Mouse (Mus musculus) neural tube, embryonic 15.5 days (tissue): ENCODE measurements at regions not wholly inside any gene's neighbourhood (a gene's known extent, or its start where the extent isn't known, plus 50 kb on each side); places are given as distances from the start of the nearest gene placed in this dataset.
A peak's percentile ranks its signal among the peaks of the same experiment; 100 is the strongest.

ENCODE experiments used
- ATAC-seq: fragments of 200-750 bp; cut with Nextera tagmentation; 2 replicates; pipeline ENCODE4 v1.8.0; 2017; ENCODE audit warnings: mild to moderate bottlenecking, moderate TSS enrichment, moderate library complexity; ENCODE audit not compliant: low FRiP score
- H3K27ac ChIP-seq: fragments of 300-500 bp; sonication (generic); replicated peaks from 2 replicates; pipeline ENCODE4 v1.5.1; 2015; ENCODE audit warnings: mild to moderate bottlenecking, inconsistent platforms
- H3K27me3 ChIP-seq: fragments of 300-500 bp; sonication (generic); replicated peaks from 2 replicates; pipeline ENCODE4 v1.6.1; 2015; ENCODE audit warnings: inconsistent platforms
- H3K36me3 ChIP-seq: fragments of 300-500 bp; sonication (generic); 2 replicates; pipeline ENCODE4 v1.6.1; 2015; ENCODE audit warnings: inconsistent platforms
- H3K4me1 ChIP-seq: fragments of 300-500 bp; sonication (generic); 2 replicates; pipeline ENCODE4 v1.6.1; 2015; ENCODE audit warnings: inconsistent platforms
- H3K4me2 ChIP-seq: fragments of 300-500 bp; sonication (generic); 2 replicates; pipeline ENCODE4 v1.6.1; 2015; ENCODE audit warnings: inconsistent platforms, mild to moderate bottlenecking, moderate library complexity
- H3K4me3 ChIP-seq: fragments of 300-500 bp; sonication (generic); replicated peaks from 2 replicates; pipeline ENCODE4 v1.5.1; 2015; ENCODE audit warnings: mild to moderate bottlenecking, inconsistent platforms
- H3K9ac ChIP-seq: fragments of 300-500 bp; sonication (generic); replicated peaks from 2 replicates; pipeline ENCODE4 v1.6.1; 2015; ENCODE audit warnings: mild to moderate bottlenecking, inconsistent platforms
- H3K9me3 ChIP-seq: fragments of 300-500 bp; sonication (generic); replicated peaks from 2 replicates; pipeline ENCODE4 v1.6.1; 2016; ENCODE audit warnings: inconsistent platforms
- WGBS: fragments of 180-500 bp; shearing (Covaris S2); methylation state at CpG from one replicate; pipeline ENCODE4 v1.1.7; 2015; ENCODE audit warnings: mixed read lengths; 5-methylcytosine and 5-hydroxymethylcytosine counted together

GRCm38 (mm10) chr5:41348410-41348821 lies 359.5 kb downstream of the Rab28 start:
- H3K9me3 ChIP-seq: no peaks in the 10 kb centered on the region

GRCm38 (mm10) chr5:41347416-41347815 lies 360.5 kb downstream of the Rab28 start:
- Histone ChIP-seq H3K27ac (no peak overlapping the region), H3K9ac (no peak overlapping the region), H3K9me3 (no peaks in the 10 kb centered on the region), H3K27me3 (no peaks in the 10 kb centered on the region), H3K4me3 (no peak overlapping the region), H3K36me3 (no peaks in the 10 kb centered on the region), H3K4me1 (no peaks in the 10 kb centered on the region), H3K4me2 (no peak overlapping the region)
- no peak for ATAC-seq
- WGBS: 85% methylated on average over 3 of the region's 3 CpGs

More at GRCm38 (mm10) chr5:41348410-41348821, 359.5 kb downstream of the Rab28 start:
- Histone ChIP-seq H3K4me2 (no peak overlapping the region), H3K4me1 (no peaks in the 10 kb centered on the region), H3K27me3 (no peaks in the 10 kb centered on the region), H3K27ac (no peak overlapping the region), H3K4me3 (no peak overlapping the region), H3K9ac (no peak overlapping the region), H3K36me3 (no peaks in the 10 kb centered on the region)
- ATAC-seq: no peak
- whole genome bisulfite sequencing: 60% methylated on average over 2 of the region's 2 CpGs

DNA sequence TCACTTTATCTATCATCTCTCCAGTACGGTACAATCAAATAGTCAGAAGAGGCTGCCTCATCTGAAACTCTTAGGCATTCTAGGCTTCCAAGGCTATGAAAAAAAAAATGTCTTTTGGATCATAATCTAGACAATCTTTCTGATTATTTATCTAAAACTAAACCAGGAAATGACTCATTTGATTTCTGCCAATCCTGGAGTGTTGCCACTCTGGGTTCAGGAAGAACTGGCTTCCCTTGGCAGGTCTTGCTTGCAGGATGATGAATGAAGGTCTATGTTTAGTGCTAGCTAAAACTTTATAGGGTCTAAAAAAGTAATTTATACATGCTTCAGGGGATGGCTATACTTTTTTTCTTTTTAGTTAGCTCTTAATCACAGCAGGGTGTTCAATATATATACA lies 367.4 kb downstream of the Rab28 start:
- H3K4me1 ChIP-seq: no peaks in the 10 kb centered on the region
- ATAC-seq: no peak
- H3K9ac ChIP-seq: no peak overlapping the region
- no peak overlapping the region for H3K4me2 ChIP-seq
- no peaks in the 10 kb centered on the region for H3K9me3 ChIP-seq
- no peaks in the 10 kb centered on the region for H3K27me3 ChIP-seq
- H3K4me3 ChIP-seq: no peak overlapping the region
- WGBS: 91% methylated on average over 1 of the region's 1 CpGs
- H3K36me3 ChIP-seq: no peaks in the 10 kb centered on the region
- no peak overlapping the region for H3K27ac ChIP-seq

DNA sequence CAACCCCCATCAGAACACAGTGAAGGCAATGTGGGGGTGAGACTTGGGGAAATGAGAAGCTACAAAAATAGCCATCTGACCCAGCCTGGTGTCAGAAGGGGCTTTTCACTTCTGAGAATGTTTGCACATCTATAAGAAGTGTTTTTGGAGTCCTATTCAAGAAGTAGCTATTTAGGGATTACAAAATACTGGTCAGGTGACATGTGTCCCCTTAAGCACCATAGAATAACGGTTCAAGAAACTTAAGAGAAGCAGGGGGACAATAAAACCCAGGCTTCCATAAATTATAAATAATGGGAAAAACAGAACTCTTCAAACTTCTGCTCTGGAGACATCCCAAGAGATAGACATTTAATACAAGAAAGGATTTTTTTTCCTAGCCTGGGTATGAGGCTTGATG lies 411.5 kb downstream of the Rab28 start:
- Histone ChIP-seq H3K27me3 (no peaks in the 10 kb centered on the region), H3K4me2 (no peak overlapping the region), H3K36me3 (no peaks in the 10 kb centered on the region), H3K4me3 (no peak overlapping the region), H3K9ac (no peak overlapping the region), H3K9me3 (no peaks in the 10 kb centered on the region), H3K27ac (no peak overlapping the region), H3K4me1 (no peaks in the 10 kb centered on the region)
- WGBS: 54% methylated on average over 1 of the region's 1 CpGs
- ATAC-seq: no peak

- no peaks in the 10 kb centered on the region for H3K9me3 ChIP-seq
Measured at GRCm38 (mm10) chr5:41266731-41267130, 441.2 kb downstream of the Rab28 start.

DNA sequence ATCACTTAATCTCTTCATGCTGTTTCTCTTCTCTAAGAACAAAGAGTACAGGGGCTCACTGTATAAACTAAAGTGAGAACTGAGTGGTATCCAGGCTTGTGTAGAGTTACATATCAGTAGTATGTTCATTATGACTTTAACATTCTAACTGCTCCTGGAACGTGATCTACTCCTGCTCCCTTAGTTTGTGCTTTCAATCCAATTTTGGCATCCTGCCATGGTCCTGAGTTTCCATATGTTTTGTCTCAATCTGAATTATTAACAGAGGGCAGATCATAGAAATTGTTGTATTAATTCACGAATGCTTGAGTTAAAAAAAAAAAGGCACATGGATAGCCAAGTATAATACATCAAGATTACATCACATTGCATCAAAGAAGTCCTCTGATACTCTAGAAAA lies 441.6 kb downstream of the Rab28 start:
- no peak overlapping the region for H3K9ac ChIP-seq
- no peak overlapping the region for H3K4me2 ChIP-seq
- no peaks in the 10 kb centered on the region for H3K36me3 ChIP-seq
- no peaks in the 10 kb centered on the region for H3K4me1 ChIP-seq
- no peak overlapping the region for H3K27ac ChIP-seq
- H3K27me3 ChIP-seq: no peaks in the 10 kb centered on the region
- WGBS: 56% methylated on average over 2 of the region's 2 CpGs
- H3K4me3 ChIP-seq: no peak overlapping the region
- ATAC-seq: no peak
- no peaks in the 10 kb centered on the region for H3K9me3 ChIP-seq

More at GRCm38 (mm10) chr5:41266731-41267130, 441.2 kb downstream of the Rab28 start:
- Histone ChIP-seq H3K4me3 (no peak overlapping the region), H3K4me1 (no peaks in the 10 kb centered on the region), H3K36me3 (no peaks in the 10 kb centered on the region), H3K27ac (no peak overlapping the region), H3K9ac (no peak overlapping the region), H3K4me2 (no peak overlapping the region), H3K27me3 (no peaks in the 10 kb centered on the region)
- ATAC-seq: no peak

DNA sequence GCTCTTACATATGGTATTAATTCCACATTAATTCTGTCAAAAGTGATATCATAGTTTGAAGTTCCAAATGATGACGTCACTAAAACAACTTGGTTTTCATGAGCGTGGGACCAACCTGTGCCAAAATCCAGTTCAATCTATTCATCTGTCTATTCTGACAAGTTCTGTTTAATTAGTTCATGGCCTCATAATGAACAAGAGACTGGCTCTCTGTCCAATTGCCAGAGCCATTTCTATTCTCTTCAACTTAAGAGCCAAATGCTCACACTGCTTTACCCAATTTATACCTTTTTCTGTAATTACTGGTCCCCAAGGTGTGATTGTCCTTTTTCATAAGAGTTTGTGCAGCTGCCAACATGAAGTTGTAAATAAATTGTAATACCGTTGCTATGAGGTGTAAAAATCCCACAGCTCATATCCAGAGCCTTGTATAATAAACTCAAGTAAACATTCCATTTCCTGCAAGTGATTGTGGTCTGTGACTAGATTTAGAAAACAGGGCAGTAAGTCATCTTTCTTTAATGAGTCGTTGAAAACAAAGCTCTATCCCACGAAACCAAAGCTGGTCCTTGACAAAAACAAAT lies 446.2 kb downstream of the Rab28 start:
- no peaks in the 10 kb centered on the region for H3K4me1 ChIP-seq
- H3K4me2 ChIP-seq: no peak overlapping the region
- no peaks in the 10 kb centered on the region for H3K27me3 ChIP-seq
- H3K4me3 ChIP-seq: no peak overlapping the region
- 60% methylated on average over 5 of the region's 5 CpGs for WGBS
- no peaks in the 10 kb centered on the region for H3K9me3 ChIP-seq
- H3K9ac ChIP-seq: no peak overlapping the region
- H3K27ac ChIP-seq: no peak overlapping the region
- no peaks in the 10 kb centered on the region for H3K36me3 ChIP-seq
- peak; percentile 50; the same call in 1 of the 2 replicates for ATAC-seq
